Mouse (Mus musculus): ENCODE measurements around the gene Mrgprf.

DNA sequence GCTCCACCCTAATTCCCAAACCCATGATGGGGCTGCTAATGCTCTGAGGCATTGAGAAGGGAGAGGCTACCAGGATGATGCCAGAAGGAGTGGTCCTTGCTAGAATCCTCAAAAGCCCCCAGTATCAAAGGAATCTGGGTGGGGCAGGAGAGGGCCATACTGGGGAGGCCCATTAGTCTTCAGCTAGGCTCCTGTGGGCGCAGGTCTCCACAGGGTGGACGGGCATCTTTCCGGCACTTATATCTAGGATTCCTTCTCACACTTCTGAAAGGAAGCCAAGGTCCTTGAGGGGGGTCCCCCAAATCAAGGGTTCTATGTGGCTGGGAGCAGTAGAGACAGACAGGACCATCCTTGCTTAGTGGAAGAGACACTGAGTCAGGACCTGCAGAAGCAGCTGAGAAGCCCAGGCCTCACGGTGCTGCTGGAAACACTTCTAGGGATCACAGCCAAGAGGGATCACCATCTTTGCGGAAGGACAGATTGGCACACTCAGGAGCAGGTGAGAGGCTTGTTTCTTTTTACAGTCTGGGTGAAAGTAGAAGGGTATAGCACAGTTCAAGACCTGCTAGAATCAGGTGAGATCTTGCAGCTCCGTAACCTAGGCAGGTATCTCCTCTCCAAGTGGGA lies 14.3 kb downstream of the Mrgprf start, which contains the start of gene Mrgprd:
- no peak for TF ChIP-seq POLR2A (IDR thresholded peaks at IDR 0.05; ENCODE audit: extremely low read depth, insufficient read depth, low read length)
- no peak for TF ChIP-seq CTCF (IDR thresholded peaks at IDR 0.05; ENCODE audit: extremely low read depth, insufficient read depth, low read length)

All from cortical plate, adult 2 months (tissue).